Mouse (Mus musculus): ENCODE measurements around the gene Entpd2. TPM values are rescaled to one million over a fixed set of nuclear protein-coding genes. Genes with fewer than 3 reads are reported as not detected.
"Not testable (repeated sequence)": the region's sequence is repeated elsewhere in the genome, so short reads cannot be mapped to it uniquely, and the experiment has no call there.

Entpd2 gene
- polyA plus RNA-seq, 1 experiment from 2014 or later, result 9.6 TPM

DNA sequence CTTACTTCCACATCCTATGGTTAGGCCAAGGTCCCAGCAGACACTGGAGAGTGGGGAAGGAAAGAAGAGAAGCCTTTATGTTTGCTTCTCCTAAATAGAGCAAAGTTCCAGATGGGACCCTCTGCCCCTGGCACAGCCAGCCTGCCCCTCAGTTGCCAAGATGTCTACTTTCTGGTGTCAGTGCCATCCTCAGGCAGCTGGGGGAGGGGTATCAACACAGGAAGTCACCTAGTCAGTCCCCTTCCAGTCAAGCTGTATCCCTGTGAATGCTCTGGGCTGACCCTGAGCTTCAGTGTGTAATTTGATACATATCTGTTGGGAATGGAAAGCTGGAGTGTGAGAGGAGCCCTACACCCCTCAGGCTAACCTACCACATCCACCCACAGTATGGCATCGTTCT is 1.3 kb downstream of the Entpd2 start:
- no peaks in the 10 kb centered on the region for H3K36me3 ChIP-seq
- peak overlapping the region; percentile 67; the same call in 1 of the 2 replicates for H3K4me2 ChIP-seq
- ATAC-seq (ENCODE audit: low FRiP score), result no peak
- H3K27me3 ChIP-seq (replicated peaks), result peaks cover 69% of the 10 kb centered on the region
- 82% methylated on average over 1 of the region's 1 CpGs for WGBS
- H3K4me1 ChIP-seq, result peaks cover 25% of the 10 kb centered on the region
- no peaks in the 10 kb centered on the region for H3K9me3 ChIP-seq (replicated peaks)
- H3K4me3 ChIP-seq (replicated peaks), result no peak overlapping the region
- H3K9ac ChIP-seq (replicated peaks), result no peak overlapping the region
- H3K27ac ChIP-seq (replicated peaks), result no peak overlapping the region

- no peaks in the 10 kb centered on the region for H3K9me3 ChIP-seq (replicated peaks)
- ATAC-seq (ENCODE audit: low FRiP score), result no peak
- no peak overlapping the region for H3K9ac ChIP-seq (replicated peaks)
- no peaks in the 10 kb centered on the region for H3K36me3 ChIP-seq
- H3K4me2 ChIP-seq, result no peak overlapping the region
- no peak overlapping the region for H3K4me3 ChIP-seq (replicated peaks)
- 92% methylated on average over 7 of the region's 7 CpGs for WGBS
- peaks cover 69% of the 10 kb centered on the region for H3K27me3 ChIP-seq (replicated peaks)
- H3K4me1 ChIP-seq, result peaks cover 33% of the 10 kb centered on the region
- no peak overlapping the region for H3K27ac ChIP-seq (replicated peaks)
Measured at GRCm38 (mm10) chr2:25398065-25398464, 2.4 kb downstream of the Entpd2 start.

DNA sequence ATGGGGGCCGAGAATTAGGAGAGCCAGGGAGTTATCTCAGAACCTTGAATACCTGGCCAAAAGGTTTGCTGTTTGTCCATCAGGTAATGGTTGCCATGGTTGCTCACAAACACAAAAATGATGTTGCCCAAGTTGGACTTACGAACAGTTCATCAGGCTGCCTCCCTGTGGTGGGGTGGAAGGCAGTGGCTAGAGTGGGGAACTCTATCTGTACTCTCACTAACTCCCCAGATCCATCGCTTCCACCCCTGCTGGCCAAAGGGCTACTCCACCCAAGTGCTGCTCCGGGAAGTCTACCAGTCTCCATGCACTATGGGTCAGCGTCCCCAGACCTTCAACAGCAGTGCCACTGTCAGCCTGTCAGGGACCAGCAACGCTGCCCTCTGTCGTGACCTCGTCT is 3.4 kb downstream of the Entpd2 start, which contains the start of gene Npdc1:
Gene Npdc1, plus strand, starts transcription at position 301 of the 400 bp plus-strand sequence.
- H3K27me3 ChIP-seq (replicated peaks), result peaks cover 61% of the 10 kb centered on the region
- H3K9me3 ChIP-seq (replicated peaks), result no peaks in the 10 kb centered on the region
- no peak within 1 kb of the TSS for H3K4me2 ChIP-seq
- no peak within 1 kb of the TSS for H3K4me3 ChIP-seq (replicated peaks)
- no peak for ATAC-seq (ENCODE audit: low FRiP score)
- no peaks in the 10 kb centered on the region for H3K36me3 ChIP-seq
- WGBS, result 66% methylated on average over 8 of the region's 8 CpGs
- H3K9ac ChIP-seq (replicated peaks), result no peak within 1 kb of the TSS
- peaks cover 37% of the 10 kb centered on the region for H3K4me1 ChIP-seq
- no peak within 1 kb of the TSS for H3K27ac ChIP-seq (replicated peaks)

GRCm38 (mm10) chr2:25400291-25400690 is 4.6 kb downstream of the Entpd2 start:
- Histone ChIP-seq H3K36me3 (no peaks in the 10 kb centered on the region; the same call in 1 of the 2 replicates), H3K4me2 (peak overlapping the region; percentile 63), H3K4me1 (peaks cover 43% of the 10 kb centered on the region), H3K27ac (replicated peaks) (no peak overlapping the region), H3K9me3 (replicated peaks) (no peaks in the 10 kb centered on the region), H3K9ac (replicated peaks) (no peak overlapping the region), H3K27me3 (replicated peaks) (peaks cover 48% of the 10 kb centered on the region), H3K4me3 (replicated peaks) (peak overlapping the region; percentile 30)
- no peak for ATAC-seq (ENCODE audit: low FRiP score)
- 22% methylated on average over 16 of the region's 16 CpGs for WGBS

DNA sequence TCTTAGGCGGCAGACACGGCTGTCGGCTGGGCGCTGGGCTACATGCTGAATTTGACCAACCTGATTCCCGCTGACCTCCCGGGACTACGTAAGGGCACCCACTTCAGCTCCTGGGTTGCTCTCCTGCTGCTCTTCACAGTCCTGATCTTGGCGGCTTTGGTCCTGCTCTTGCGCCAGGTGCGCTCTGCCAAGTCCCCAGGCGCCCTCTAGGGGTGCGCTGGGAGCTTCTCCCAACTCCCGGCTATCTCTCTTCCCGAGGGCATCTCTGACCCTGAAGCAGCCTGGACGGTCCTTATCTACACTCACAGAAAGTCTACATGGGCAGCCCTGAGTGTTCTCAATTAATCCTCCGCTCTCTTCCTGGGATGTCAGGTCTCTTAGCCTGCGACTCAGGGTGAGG is 5.1 kb downstream of the Entpd2 start:
- Histone ChIP-seq H3K4me3 (replicated peaks) (peak overlapping the region; percentile 30), H3K9ac (replicated peaks) (no peak overlapping the region), H3K4me2 (peak overlapping the region; percentile 63), H3K27ac (replicated peaks) (no peak overlapping the region), H3K27me3 (replicated peaks) (peaks cover 44% of the 10 kb centered on the region), H3K4me1 (peaks cover 45% of the 10 kb centered on the region), H3K36me3 (no peaks in the 10 kb centered on the region; the same call in 1 of the 2 replicates), H3K9me3 (replicated peaks) (no peaks in the 10 kb centered on the region)
- ATAC-seq (ENCODE audit: low FRiP score), result no peak
- WGBS, result 4% methylated on average over 17 of the region's 17 CpGs

DNA sequence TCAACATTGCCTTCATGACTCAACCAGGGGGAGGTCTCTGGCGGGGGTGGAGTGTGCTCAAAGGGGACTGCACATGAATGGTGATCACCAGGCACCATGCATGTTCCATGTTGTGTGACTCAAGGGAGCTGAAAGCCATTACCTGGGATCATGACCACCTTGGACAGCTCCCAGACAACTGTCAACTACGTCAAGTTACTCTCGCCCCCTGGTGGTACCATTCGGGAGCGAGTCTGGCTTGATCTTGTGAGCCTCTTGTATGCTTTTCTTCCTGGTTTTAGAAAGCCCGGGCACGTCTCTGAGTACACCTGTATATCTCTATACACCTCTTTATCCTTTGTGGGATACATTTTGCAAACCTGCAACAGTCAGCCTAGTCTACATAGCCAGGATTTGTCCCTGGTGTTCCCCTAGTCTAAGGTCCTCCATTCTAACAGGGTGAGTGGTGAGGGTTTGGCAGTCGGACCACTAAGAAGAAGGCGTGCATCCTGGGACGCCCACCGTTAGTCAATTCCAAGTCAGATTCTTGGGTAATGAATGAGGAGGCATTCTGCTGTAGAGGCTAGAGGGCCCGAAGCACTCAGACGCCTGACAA is 6.8 kb downstream of the Entpd2 start:
- H3K4me1 ChIP-seq, result peaks cover 42% of the 10 kb centered on the region
- peak overlapping the region; percentile 99 for H3K9ac ChIP-seq (replicated peaks)
- no peaks in the 10 kb centered on the region for H3K9me3 ChIP-seq (replicated peaks)

DNA sequence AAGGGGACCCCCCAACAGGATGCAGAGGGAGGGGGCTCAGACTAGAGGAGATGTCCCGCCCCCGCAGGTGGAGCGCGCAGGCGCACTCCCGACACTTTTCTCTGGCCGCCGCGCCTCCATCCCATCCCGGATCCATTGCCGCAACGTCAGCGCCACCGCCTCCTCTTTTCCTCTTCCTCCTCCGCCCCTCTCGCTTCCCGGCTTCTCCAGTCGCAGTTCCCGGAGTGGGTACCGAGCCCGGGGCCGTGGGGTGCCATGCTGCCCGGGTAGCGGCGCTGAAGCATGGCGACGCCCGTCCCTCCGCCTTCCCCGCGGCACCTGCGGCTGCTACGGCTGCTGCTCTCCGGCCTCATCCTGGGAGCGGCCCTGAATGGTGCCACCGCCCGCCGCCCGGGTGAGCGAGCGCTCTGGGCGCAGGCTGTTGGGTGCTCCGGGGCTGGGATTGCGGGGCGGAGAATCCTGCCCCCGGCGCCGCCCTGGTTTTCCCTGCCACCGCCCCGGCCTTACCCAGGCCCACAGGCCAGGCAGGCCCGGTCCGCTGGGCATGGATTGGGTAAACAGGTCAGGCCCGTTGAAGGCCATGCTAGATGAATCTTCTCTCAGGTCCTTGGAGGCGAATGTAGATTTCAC is 7.4 kb downstream of the Entpd2 start:
- H3K9me3 ChIP-seq (replicated peaks), result no peaks in the 10 kb centered on the region
- H3K4me2 ChIP-seq, result peak overlapping the region; percentile 74
- WGBS, result under 1% methylated on average over 52 of the region's 54 CpGs
- peak overlapping the region; percentile 74 for H3K4me3 ChIP-seq (replicated peaks)
- peak; percentile 89 for ATAC-seq (ENCODE audit: low FRiP score)
- peaks cover 8% of the 10 kb centered on the region for H3K36me3 ChIP-seq
- peaks cover 42% of the 10 kb centered on the region for H3K4me1 ChIP-seq
- peaks cover 20% of the 10 kb centered on the region for H3K27me3 ChIP-seq (replicated peaks)
- peak overlapping the region; percentile 99 for H3K9ac ChIP-seq (replicated peaks)
- H3K27ac ChIP-seq (replicated peaks), result peak overlapping the region; percentile 87

More for the DNA sequence above, 6.8 kb downstream of the Entpd2 start:
- Histone ChIP-seq H3K36me3 (peaks cover 2% of the 10 kb centered on the region), H3K4me3 (replicated peaks) (peak overlapping the region; percentile 74), H3K4me2 (peak overlapping the region; percentile 74), H3K27me3 (replicated peaks) (peaks cover 27% of the 10 kb centered on the region), H3K27ac (replicated peaks) (peak overlapping the region; percentile 87)
- ATAC-seq (ENCODE audit: low FRiP score), result peak; percentile 62
- under 1% methylated on average over 13 of the region's 13 CpGs for WGBS

- WGBS, result 84% methylated on average over 4 of the region's 4 CpGs
- H3K27ac ChIP-seq (replicated peaks), result 0 out of 2 replicates have a peak overlapping the region, but pooled peaks have one; percentile 87
Measured at GRCm38 (mm10) chr2:25403994-25404393, 8.3 kb downstream of the Entpd2 start.

DNA sequence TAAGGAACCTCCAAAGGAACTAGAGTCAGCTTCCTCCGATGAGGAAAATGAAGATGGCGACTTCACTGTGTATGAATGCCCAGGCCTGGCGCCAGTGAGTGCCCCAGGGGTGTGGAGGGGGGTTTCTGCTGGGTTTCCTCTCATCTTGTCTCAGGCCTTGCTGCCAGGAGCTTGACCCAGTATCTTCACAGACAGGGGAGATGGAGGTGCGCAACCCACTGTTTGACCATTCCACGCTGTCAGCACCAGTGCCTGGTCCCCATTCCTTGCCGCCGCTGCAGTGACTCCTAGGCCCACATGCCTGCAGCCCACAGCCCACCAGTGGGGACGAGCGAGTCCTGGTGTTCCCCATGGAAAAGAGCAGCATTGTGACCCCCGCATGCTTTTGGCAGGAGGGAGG is 13.2 kb downstream of the Entpd2 start:
- H3K36me3 ChIP-seq, result peaks cover 33% of the 10 kb centered on the region
- H3K27ac ChIP-seq (replicated peaks), result no peak overlapping the region
- H3K4me1 ChIP-seq, result peaks cover 21% of the 10 kb centered on the region
- 87% methylated on average over 10 of the region's 10 CpGs for WGBS
- H3K9me3 ChIP-seq (replicated peaks), result no peaks in the 10 kb centered on the region
- no peak overlapping the region for H3K9ac ChIP-seq (replicated peaks)
- no peak overlapping the region for H3K4me2 ChIP-seq
- no peaks in the 10 kb centered on the region for H3K27me3 ChIP-seq (replicated peaks)
- ATAC-seq (ENCODE audit: low FRiP score), result no peak
- H3K4me3 ChIP-seq (replicated peaks), result no peak overlapping the region

More at GRCm38 (mm10) chr2:25403994-25404393, 8.3 kb downstream of the Entpd2 start:
- Histone ChIP-seq H3K9me3 (replicated peaks) (no peaks in the 10 kb centered on the region), H3K4me3 (replicated peaks) (peak overlapping the region; percentile 74), H3K9ac (replicated peaks) (peak overlapping the region; percentile 99), H3K27me3 (replicated peaks) (peaks cover 11% of the 10 kb centered on the region), H3K36me3 (peaks cover 16% of the 10 kb centered on the region), H3K4me2 (peak overlapping the region; percentile 74), H3K4me1 (peaks cover 42% of the 10 kb centered on the region)
- no peak for ATAC-seq (ENCODE audit: low FRiP score)

GRCm38 (mm10) chr2:25413436-25413835 is 17.8 kb downstream of the Entpd2 start:
- H3K4me3 ChIP-seq (replicated peaks); H3K4me1 ChIP-seq; H3K27ac ChIP-seq (replicated peaks); H3K27me3 ChIP-seq (replicated peaks); H3K9me3 ChIP-seq (replicated peaks); ATAC-seq (ENCODE audit: low FRiP score); H3K9ac ChIP-seq (replicated peaks); H3K4me2 ChIP-seq: not testable (repeated sequence)
- peaks cover 25% of the 10 kb centered on the region for H3K36me3 ChIP-seq

DNA sequence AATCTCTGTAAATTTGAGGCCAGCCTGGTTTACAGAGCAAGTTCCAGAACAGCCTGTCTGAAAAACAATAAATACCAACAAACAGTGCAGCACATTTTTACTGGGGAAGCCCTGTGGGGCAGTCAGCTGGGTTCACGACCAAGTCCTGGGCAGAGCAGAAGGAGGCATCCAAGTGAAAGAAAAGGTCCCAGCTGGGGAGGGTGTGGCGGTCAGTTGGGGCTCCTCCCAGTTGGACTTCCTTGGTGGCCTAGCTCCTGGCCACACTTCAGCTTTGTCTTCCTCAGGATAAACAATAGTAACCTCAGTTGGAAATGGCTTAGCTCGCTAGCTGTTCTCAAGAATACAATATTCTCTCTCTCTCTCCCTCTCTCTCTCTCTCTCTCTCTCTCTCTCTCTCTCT is 21.8 kb downstream of the Entpd2 start:
- Histone ChIP-seq H3K27ac (replicated peaks) (0 out of 2 replicates have a peak overlapping the region, but pooled peaks have one; percentile 33), H3K9me3 (replicated peaks) (no peaks in the 10 kb centered on the region), H3K27me3 (replicated peaks) (no peaks in the 10 kb centered on the region), H3K4me1 (peaks cover 6% of the 10 kb centered on the region; the same call in 1 of the 2 replicates), H3K4me3 (replicated peaks) (no peak overlapping the region), H3K4me2 (no peak overlapping the region), H3K9ac (replicated peaks) (0 out of 2 replicates have a peak overlapping the region, but pooled peaks have one; percentile 10), H3K36me3 (peaks cover 6% of the 10 kb centered on the region; the same call in 1 of the 2 replicates)
- ATAC-seq (ENCODE audit: low FRiP score), result no peak
- WGBS, result 16% methylated on average over 3 of the region's 3 CpGs

- Histone ChIP-seq H3K27ac (replicated peaks) (no peak overlapping the region), H3K9me3 (replicated peaks) (no peaks in the 10 kb centered on the region), H3K4me2 (no peak overlapping the region), H3K27me3 (replicated peaks) (peaks cover 21% of the 10 kb centered on the region), H3K4me3 (replicated peaks) (no peak overlapping the region), H3K36me3 (no peaks in the 10 kb centered on the region), H3K9ac (replicated peaks) (no peak overlapping the region), H3K4me1 (peaks cover 6% of the 10 kb centered on the region; the same call in 1 of the 2 replicates)
- WGBS, result 22% methylated on average over 3 of the region's 3 CpGs
- 0 out of 2 replicates have a peak, but pooled peaks have one; percentile 40 for ATAC-seq (ENCODE audit: low FRiP score)
Measured at GRCm38 (mm10) chr2:25421896-25422295, 26.2 kb downstream of the Entpd2 start.
